Mouse (Mus musculus) brown adipose tissue, adult 24 weeks (tissue): Measurements from ENCODE around the gene Ahnak2. TPM values are rescaled to one million over a fixed set of nuclear protein-coding genes. Genes with fewer than 3 reads are reported as not detected.

ENCODE experiments used
- H3K27ac ChIP-seq: fragments of 200-500 bp; replicated peaks from 2 replicates; pipeline ENCODE4 v1.5.1; 2012; ENCODE audit warnings: low read depth, mild to moderate bottlenecking, low read length
- H3K4me1 ChIP-seq: fragments of 200-500 bp; 2 replicates; pipeline ENCODE4 v1.6.1; 2012; ENCODE audit warnings: low read length, mixed read lengths; ENCODE audit not compliant: control insufficient read depth, insufficient read depth, insufficient read length
- H3K4me3 ChIP-seq: fragments of 200-500 bp; 2 replicates; pipeline ENCODE4 v1.5.1; 2012; ENCODE audit warnings: low read depth, mild to moderate bottlenecking, low read length, moderate library complexity; ENCODE audit not compliant: insufficient read depth
- polyA plus RNA-seq: library from polyadenylated mRNA; stranded (reverse); fragments of >200 nt; gene quantifications from 2 replicates; pipeline ENCODE4 v1.2.4, GENCODE M21; 2012; ENCODE audit not compliant: missing spikeins, insufficient read depth, insufficient read length

Gene Ahnak2
- polyA plus RNA-seq, 1 experiment, result 2.9 TPM

- H3K4me3 ChIP-seq, result peak overlapping the region; percentile 66
- no peaks in the 10 kb centered on the region; the same call in 1 of the 2 replicates for H3K4me1 ChIP-seq
- H3K27ac ChIP-seq, result no peak overlapping the region
Observed at GRCm38 (mm10) chr12:112809641-112810040, 7.2 kb upstream of the Ahnak2 start.

- Histone ChIP-seq H3K27ac (no peak within 1 kb of the TSS), H3K4me3 (peak within 1 kb of the TSS; percentile 66), H3K4me1 (no peaks in the 10 kb centered on the region; the same call in 1 of the 2 replicates)
Observed at GRCm38 (mm10) chr12:112808587-112809364, 6.3 kb upstream of the Ahnak2 start, which contains the start of gene Clba1. Gene Clba1, plus strand, starts transcription at chr12:112808937.

GRCm38 (mm10) chr12:112808212-112808586, 5.7 kb upstream of the Ahnak2 start:
- H3K27ac ChIP-seq, result no peak overlapping the region
- peak overlapping the region; percentile 41 for H3K4me3 ChIP-seq
- H3K4me1 ChIP-seq, result no peaks in the 10 kb centered on the region; the same call in 1 of the 2 replicates

- Histone ChIP-seq H3K4me3 (no peak overlapping the region), H3K4me1 (no peaks in the 10 kb centered on the region; the same call in 1 of the 2 replicates), H3K27ac (no peak overlapping the region)
Observed at GRCm38 (mm10) chr12:112807796-112808195, 5.3 kb upstream of the Ahnak2 start.

GRCm38 (mm10) chr12:112806044-112806443, 3.6 kb upstream of the Ahnak2 start:
- no peak overlapping the region for H3K4me3 ChIP-seq
- no peaks in the 10 kb centered on the region; the same call in 1 of the 2 replicates for H3K4me1 ChIP-seq
- H3K27ac ChIP-seq, result no peak overlapping the region

- H3K27ac ChIP-seq, result no peak overlapping the region
- H3K4me3 ChIP-seq, result no peak overlapping the region
- H3K4me1 ChIP-seq, result no peaks in the 10 kb centered on the region
Observed at GRCm38 (mm10) chr12:112804046-112804445, 1.6 kb upstream of the Ahnak2 start.

GRCm38 (mm10) chr12:112802917-112803316, 460 bp upstream of the Ahnak2 start:
- H3K27ac ChIP-seq, result no peak overlapping the region
- no peaks in the 10 kb centered on the region for H3K4me1 ChIP-seq
- H3K4me3 ChIP-seq, result no peak overlapping the region

GRCm38 (mm10) chr12:112800476-112800875, 2.0 kb downstream of the Ahnak2 start:
- no peak overlapping the region for H3K4me3 ChIP-seq
- H3K4me1 ChIP-seq, result no peaks in the 10 kb centered on the region
- no peak overlapping the region for H3K27ac ChIP-seq

GRCm38 (mm10) chr12:112799237-112799970, 3.1 kb downstream of the Ahnak2 start:
- Histone ChIP-seq H3K27ac (no peak overlapping the region), H3K4me3 (no peak overlapping the region), H3K4me1 (no peaks in the 10 kb centered on the region)

- no peak overlapping the region for H3K4me3 ChIP-seq
- H3K27ac ChIP-seq, result no peak overlapping the region
- H3K4me1 ChIP-seq, result no peaks in the 10 kb centered on the region
Observed at GRCm38 (mm10) chr12:112798716-112799115, 3.7 kb downstream of the Ahnak2 start.

- Histone ChIP-seq H3K4me1 (no peaks in the 10 kb centered on the region), H3K4me3 (no peak overlapping the region), H3K27ac (no peak overlapping the region)
Observed at GRCm38 (mm10) chr12:112798332-112798681, 4.2 kb downstream of the Ahnak2 start.

GRCm38 (mm10) chr12:112797672-112798331, 4.7 kb downstream of the Ahnak2 start:
- Histone ChIP-seq H3K4me1 (no peaks in the 10 kb centered on the region), H3K27ac (no peak overlapping the region), H3K4me3 (no peak overlapping the region)

- Histone ChIP-seq H3K27ac (no peak overlapping the region), H3K4me1 (no peaks in the 10 kb centered on the region), H3K4me3 (no peak overlapping the region)
Observed at GRCm38 (mm10) chr12:112796551-112797510, 5.6 kb downstream of the Ahnak2 start.

- Histone ChIP-seq H3K4me3 (peak overlapping the region; percentile 44), H3K4me1 (no peaks in the 10 kb centered on the region), H3K27ac (peak overlapping the region; percentile 30; the same call in 1 of the 2 replicates)
Observed at GRCm38 (mm10) chr12:112795466-112796104, 6.9 kb downstream of the Ahnak2 start.
